Mouse (Mus musculus) inflammation-experienced regulatory T-cells, adult 6 months (primary cell): Measurements from ENCODE around the gene Hnrnpul1. TPM values are rescaled to one million over a fixed set of nuclear protein-coding genes. Genes with fewer than 3 reads are reported as not detected.
"Not testable (repeated sequence)": the region's sequence is repeated elsewhere in the genome, so short reads cannot be mapped to it uniquely, and the experiment has no call there.

Experiments used
- ATAC-seq: one replicate; pipeline ENCODE4 v1.8.0; 2017
- polyA plus RNA-seq, 3 experiments: library from polyadenylated mRNA; unstranded; fragments of 100-300 nt; shearing (Covaris generic); gene quantifications; one replicate each; pipeline ENCODE4 v1.2.1; 2017

The Hnrnpul1 gene
- 10 to 100 TPM; 46.6 to 56.2 (median 54.7) TPM for polyA plus RNA-seq

- ATAC-seq = peak; percentile 76
Observed at GRCm38 (mm10) chr7:25754738-25755467, at the start of gene Hnrnpul1. Gene Hnrnpul1, minus strand, starts transcription at chr7:25754757.

GRCm38 (mm10) chr7:25803460-25803859, 48.9 kb upstream of the Hnrnpul1 start:
- ATAC-seq = no peak

- no peak for ATAC-seq
Observed at GRCm38 (mm10) chr7:25802241-25803125, 47.9 kb upstream of the Hnrnpul1 start.

GRCm38 (mm10) chr7:25801031-25801430, 46.5 kb upstream of the Hnrnpul1 start:
- no peak for ATAC-seq

- ATAC-seq = no peak
Observed at GRCm38 (mm10) chr7:25799369-25799768, 44.8 kb upstream of the Hnrnpul1 start.

GRCm38 (mm10) chr7:25798540-25798939, 44.0 kb upstream of the Hnrnpul1 start:
- no peak for ATAC-seq

- no peak for ATAC-seq
Observed at GRCm38 (mm10) chr7:25794775-25795174, 40.2 kb upstream of the Hnrnpul1 start.

GRCm38 (mm10) chr7:25793679-25794078, 39.1 kb upstream of the Hnrnpul1 start:
- no peak for ATAC-seq

GRCm38 (mm10) chr7:25792966-25793365, 38.4 kb upstream of the Hnrnpul1 start:
- not testable (repeated sequence) for ATAC-seq

- no peak for ATAC-seq
Observed at GRCm38 (mm10) chr7:25790615-25791014, 36.1 kb upstream of the Hnrnpul1 start.

GRCm38 (mm10) chr7:25789129-25789440, 34.5 kb upstream of the Hnrnpul1 start:
- ATAC-seq = no peak

GRCm38 (mm10) chr7:25788220-25789128, 33.9 kb upstream of the Hnrnpul1 start, which contains the start of gene Axl:
Gene Axl, minus strand, starts transcription at chr7:25788705.
- ATAC-seq = no peak

- ATAC-seq = no peak
Observed at GRCm38 (mm10) chr7:25787456-25788219, 33.1 kb upstream of the Hnrnpul1 start.

GRCm38 (mm10) chr7:25786974-25787373, 32.4 kb upstream of the Hnrnpul1 start:
- ATAC-seq = no peak

- no peak for ATAC-seq
Observed at GRCm38 (mm10) chr7:25785752-25786151, 31.2 kb upstream of the Hnrnpul1 start.

- ATAC-seq = no peak
Observed at GRCm38 (mm10) chr7:25784808-25785207, 30.3 kb upstream of the Hnrnpul1 start.

- ATAC-seq = no peak
Observed at GRCm38 (mm10) chr7:25783746-25784145, 29.2 kb upstream of the Hnrnpul1 start.

GRCm38 (mm10) chr7:25782744-25783143, 28.2 kb upstream of the Hnrnpul1 start:
- ATAC-seq = no peak

GRCm38 (mm10) chr7:25781937-25782610, 27.5 kb upstream of the Hnrnpul1 start:
- peak; percentile 60 for ATAC-seq

- ATAC-seq = peak; percentile 75
Observed at GRCm38 (mm10) chr7:25781321-25781936, 26.9 kb upstream of the Hnrnpul1 start.

- no peak for ATAC-seq
Observed at GRCm38 (mm10) chr7:25780753-25781152, 26.2 kb upstream of the Hnrnpul1 start.
